Mouse (Mus musculus) retina, postnatal 1 day (tissue): Measurements from ENCODE around the gene Vmn1r202.
"Not testable (repeated sequence)": the region's sequence is repeated elsewhere in the genome, so short reads cannot be mapped to it uniquely, and the experiment has no call there.

ENCODE experiments used
- DNase-seq: peaks from one replicate; pipeline ENCODE4 v3.0.0-alpha.2; 2012

Vmn1r202 gene

GRCm38 (mm10) chr13:22505281-22505680 lies at the start of gene Vmn1r202:
Gene Vmn1r202, minus strand, starts transcription at chr13:22505381.
- DNase-seq: no peak

DNA sequence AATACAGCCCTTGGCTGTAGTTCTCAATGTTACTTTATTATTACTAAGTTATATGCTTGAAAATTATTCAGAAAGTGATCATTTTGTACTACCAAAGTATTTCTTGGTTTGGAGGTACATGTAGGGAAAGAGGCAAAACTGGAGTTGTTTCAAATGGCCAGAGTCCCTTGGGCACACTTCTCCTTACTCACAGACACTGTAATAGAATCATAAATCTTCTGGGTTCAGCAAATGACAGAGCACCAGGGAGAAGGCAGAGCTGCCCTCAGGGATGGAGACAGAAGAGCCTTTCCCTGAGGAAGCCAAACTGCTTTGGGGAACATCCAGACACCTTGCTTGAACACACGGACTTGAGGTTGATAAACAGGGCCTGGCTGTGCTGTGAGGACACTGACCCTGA lies 47.7 kb upstream of the Vmn1r202 start, which contains the start of gene Vmn1r204:
TSS of gene Vmn1r204 (plus strand) at position 301 of the 400 bp plus-strand sequence.
- not testable (repeated sequence) for DNase-seq

GRCm38 (mm10) chr13:22517814-22518213 lies 12.6 kb upstream of the Vmn1r202 start, which contains the start of gene Vmn1r203:
Gene Vmn1r203, plus strand, starts transcription at chr13:22518114.
- DNase-seq: no peak

GRCm38 (mm10) chr13:22502431-22502830 lies 2.8 kb downstream of the Vmn1r202 start:
- DNase-seq: no peak

DNA sequence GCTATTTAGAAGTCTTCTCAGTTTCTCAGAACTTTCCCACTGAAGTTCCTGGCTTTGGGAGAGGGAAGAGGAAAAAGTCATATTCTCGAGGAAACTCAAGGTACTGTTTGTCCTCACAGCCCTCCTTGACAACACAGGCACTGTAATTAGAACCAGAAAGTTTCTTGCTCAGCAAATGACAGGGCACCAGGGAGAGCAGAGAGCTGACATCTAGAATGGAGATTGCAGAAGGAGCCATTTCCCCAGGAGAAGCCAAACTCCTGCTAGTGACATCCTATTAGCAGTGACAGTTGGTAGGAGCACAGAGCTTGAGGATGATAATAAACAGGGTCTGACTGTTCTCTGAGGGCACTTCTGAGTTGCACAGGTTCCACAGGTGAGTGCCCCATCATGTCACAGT lies 33.6 kb downstream of the Vmn1r202 start, which contains the start of gene Vmn1r201:
TSS of gene Vmn1r201 (plus strand) at position 301 of the 400 bp plus-strand sequence.
- no peak for DNase-seq

GRCm38 (mm10) chr13:22455145-22455544 lies 50.0 kb downstream of the Vmn1r202 start:
- no peak for DNase-seq
